Mouse (Mus musculus): Measurements from ENCODE around the gene Mal.
"Not testable (repeated sequence)": the region's sequence is repeated elsewhere in the genome, so short reads cannot be mapped to it uniquely, and the experiment has no call there.

The Mal gene

GRCm38 (mm10) chr2:127622065-127622464 is 34.4 kb downstream of the Mal start:
- no peak for DNase-seq

- DNase-seq: no peak
Observed at GRCm38 (mm10) chr2:127619311-127619710, 37.2 kb downstream of the Mal start.

- no peak for DNase-seq
Observed at GRCm38 (mm10) chr2:127612288-127612687, 44.2 kb downstream of the Mal start.

GRCm38 (mm10) chr2:127611386-127611785 is 45.1 kb downstream of the Mal start:
- DNase-seq: no peak

GRCm38 (mm10) chr2:127608986-127609385 is 47.5 kb downstream of the Mal start:
- DNase-seq: no peak

- DNase-seq: no peak
Observed at GRCm38 (mm10) chr2:127608234-127608633, 48.3 kb downstream of the Mal start.

GRCm38 (mm10) chr2:127605203-127605602 is 51.3 kb downstream of the Mal start:
- DNase-seq: no peak

GRCm38 (mm10) chr2:127603383-127603782 is 53.1 kb downstream of the Mal start:
- DNase-seq: not testable (repeated sequence)

- DNase-seq: peak; percentile 41 to 55
Observed at GRCm38 (mm10) chr2:127590840-127591239, 65.7 kb downstream of the Mal start.

- DNase-seq: peak; percentile 45 to 60
Observed at GRCm38 (mm10) chr2:127590204-127590603, 66.3 kb downstream of the Mal start.

GRCm38 (mm10) chr2:127588897-127589296 is 67.6 kb downstream of the Mal start:
- no peak for DNase-seq

GRCm38 (mm10) chr2:127587514-127587844 is 69.0 kb downstream of the Mal start:
- DNase-seq: no peak

- peak; percentile 76 to 84 for DNase-seq
Observed at GRCm38 (mm10) chr2:127586694-127587513, 69.6 kb downstream of the Mal start, which contains the start of the genes Zfp661 and Mrps5. TSS of gene Zfp661 (minus strand) at chr2:127587094. TSS of gene Mrps5 (plus strand) at chr2:127587222.

- peak; percentile 88 to 92 for DNase-seq
Observed at GRCm38 (mm10) chr2:127584436-127584858, 72.0 kb downstream of the Mal start.
